In genomic region chr2:76693765-76694164, GRCm38 (mm10) we compare ENCODE assay signal across 29 mouse cellular contexts. TPM values are rescaled to one million over a fixed set of nuclear protein-coding genes. Genes with fewer than 3 reads are reported as not detected.
DNase-seq lines count a peak whose midpoint lies in the region; ATAC-seq lines count a peak whose summit lies in the region.
"Had no signal": no experiment of that assay in that cellular context is flagged by ENCODE, and none has a peak within 500 bp of the region (broad histone marks: within the 10 kb centered on the region; RNA-seq: fewer than 3 reads in every experiment).

No protein-coding gene starts in this region.

- H3K4me2 ChIP-seq in midbrain, embryonic 11.5 days = no peak overlapping the region
- no peak overlapping the region for H3K4me2 ChIP-seq in midbrain, embryonic 16.5 days (ENCODE audit: low read length)
- H3K4me2 ChIP-seq: embryonic facial prominence, embryonic 13.5 days; embryonic facial prominence, embryonic 15.5 days; forebrain, embryonic 12.5 days had no signal

- H3K9ac ChIP-seq in midbrain, embryonic 11.5 days (ENCODE audit: low read length) = no peak overlapping the region
- H3K9ac ChIP-seq in midbrain, embryonic 16.5 days (ENCODE audit: low read depth, low read length) = no peak overlapping the region
- H3K9ac ChIP-seq: embryonic facial prominence, embryonic 13.5 days; embryonic facial prominence, embryonic 15.5 days; forebrain, embryonic 12.5 days had no signal

- H3K27ac ChIP-seq in midbrain, embryonic 11.5 days (ENCODE audit: low read depth, low read length) = no peak overlapping the region
- no peak overlapping the region for H3K27ac ChIP-seq in midbrain, embryonic 16.5 days (ENCODE audit: low read length)
- H3K27ac ChIP-seq: embryonic facial prominence, embryonic 13.5 days; embryonic facial prominence, embryonic 15.5 days; forebrain, embryonic 10.5 days; forebrain, embryonic 12.5 days had no signal

- WGBS in midbrain, embryonic 11.5 days = 91% methylated on average over 5 of the region's 5 CpGs
- WGBS in midbrain, embryonic 16.5 days = 85% methylated on average over 5 of the region's 5 CpGs

- peaks cover 9% of the 10 kb centered on the region; the same call in 1 of the 2 replicates for H3K36me3 ChIP-seq in midbrain, embryonic 11.5 days (ENCODE audit: control insufficient read depth, insufficient read depth, low read length)
- peaks cover 27% of the 10 kb centered on the region for H3K36me3 ChIP-seq in midbrain, embryonic 16.5 days (ENCODE audit: control insufficient read depth, insufficient read depth, low read length)

- no peaks in the 10 kb centered on the region for H3K27me3 ChIP-seq in midbrain, embryonic 11.5 days (ENCODE audit: control insufficient read depth, insufficient read depth, low read length)
- no peaks in the 10 kb centered on the region for H3K27me3 ChIP-seq in midbrain, embryonic 16.5 days (ENCODE audit: control insufficient read depth, insufficient read depth, low read depth, low read length)
- H3K27me3 ChIP-seq: CH12.LX; embryonic facial prominence, embryonic 13.5 days; embryonic facial prominence, embryonic 15.5 days; forebrain, embryonic 12.5 days; Patski had no signal

- H3K9me3 ChIP-seq in midbrain, embryonic 11.5 days (ENCODE audit: control insufficient read depth, low read length) = no peaks in the 10 kb centered on the region
- H3K9me3 ChIP-seq in midbrain, embryonic 16.5 days (replicated peaks; ENCODE audit: control insufficient read depth, low read length, poor library complexity, severe bottlenecking) = no peaks in the 10 kb centered on the region
- H3K9me3 ChIP-seq: embryonic facial prominence, embryonic 13.5 days; embryonic facial prominence, embryonic 15.5 days; forebrain, embryonic 10.5 days; forebrain, embryonic 12.5 days; G1E had no signal

- no peak for DNase-seq in frontal cortex, adult 2 months (ENCODE audit: extremely low spot score in 1 of 2, low spot score in 1 of 2)
- DNase-seq in midbrain, embryonic 11.5 days (ENCODE audit: low spot score, missing footprints) = peak; percentile 62
- peak; percentile 35 for DNase-seq in brain, adult 2 months (ENCODE audit: low read depth, low spot score)
- no peak for DNase-seq in left cerebral cortex, adult 11 months (ENCODE audit: low spot score)
- DNase-seq: adrenal gland, adult 8-10 months; adrenal gland, postnatal 14 days; adrenal gland, postnatal 36 days; B cell, adult 2 months; cerebellum, adult 11 months; cerebellum, adult 18-20 months; cerebellum, adult 8-10 months; cerebellum, adult 9-11 months; cerebellum, postnatal 14 days; cerebellum, postnatal 36 days; embryo, embryonic 11 days had no signal

- H3K4me1 ChIP-seq in midbrain, embryonic 11.5 days (ENCODE audit: control insufficient read depth, insufficient read depth, low read length) = no peaks in the 10 kb centered on the region
- no peaks in the 10 kb centered on the region for H3K4me1 ChIP-seq in midbrain, embryonic 16.5 days (ENCODE audit: control insufficient read depth, insufficient read depth, low read length)
- H3K4me1 ChIP-seq: embryonic facial prominence, embryonic 13.5 days; embryonic facial prominence, embryonic 15.5 days; forebrain, embryonic 10.5 days; forebrain, embryonic 12.5 days had no signal

- ATAC-seq in frontal cortex, adult (ENCODE audit: low TSS enrichment) = peak; percentile 81; the same call in 1 of the 2 replicates
- ATAC-seq in midbrain, embryonic 11.5 days (ENCODE audit: low FRiP score) = no peak
- no peak for ATAC-seq in midbrain, embryonic 16.5 days
- ATAC-seq: activated CD4-positive, CD25-positive, alpha-beta regulatory T cell, adult 4 months; CD4-positive, CD25-positive, alpha-beta regulatory T cell, adult 4 months; forebrain, embryonic 14.5 days; forebrain, embryonic 16.5 days; Patski had no signal

- H3K4me3 ChIP-seq in midbrain, embryonic 11.5 days (ENCODE audit: low read depth, low read length) = no peak overlapping the region
- no peak overlapping the region for H3K4me3 ChIP-seq in midbrain, embryonic 16.5 days (ENCODE audit: low read depth, low read length)
- H3K4me3 ChIP-seq: embryonic facial prominence, embryonic 13.5 days; embryonic facial prominence, embryonic 15.5 days; erythroblast, embryonic 14.5 days; forebrain, embryonic 10.5 days; forebrain, embryonic 12.5 days had no signal

RNA-seq across cellular contexts. Expression of gene Plekha3, which starts 18.7 kb away (rescaled TPM):
- 32.7 and 34.0 TPM in 2 replicates for polyA plus RNA-seq in frontal cortex, adult 2 months (2012; rRNA removed)
- polyA plus RNA-seq in midbrain, embryonic 11.5 days (2014; fragmentation: Nextera tagmentation; extraction: Ambion mirVana) = 11.7 and 12.9 TPM in 2 replicates
- polyA plus RNA-seq in midbrain, embryonic 16.5 days (2015; fragmentation: Nextera tagmentation; extraction: Ambion mirVana) = 5.5 and 6.8 TPM in 2 replicates

RNA-seq across cellular contexts. Expression of gene Fkbp7, which starts 20.8 kb away (rescaled TPM):
- polyA plus RNA-seq in frontal cortex, adult 2 months (2012; rRNA removed) = 7.2 and 9.2 TPM in 2 replicates
- 18.2 and 20.3 TPM in 2 replicates for polyA plus RNA-seq in midbrain, embryonic 11.5 days (2014; fragmentation: Nextera tagmentation; extraction: Ambion mirVana)
- 8.6 and 11.8 TPM in 2 replicates for polyA plus RNA-seq in midbrain, embryonic 16.5 days (2015; fragmentation: Nextera tagmentation; extraction: Ambion mirVana)

RNA-seq across cellular contexts. Expression of gene Pjvk, which starts 45.5 kb away (rescaled TPM):
- polyA plus RNA-seq in frontal cortex, adult 2 months (2012; rRNA removed) = 0.06 and 0.40 TPM in 2 replicates
- polyA plus RNA-seq in midbrain, embryonic 11.5 days (2014; fragmentation: Nextera tagmentation; extraction: Ambion mirVana) = 0.55 and 0.75 TPM in 2 replicates
- 0.51 and 0.94 TPM in 2 replicates for polyA plus RNA-seq in midbrain, embryonic 16.5 days (2015; fragmentation: Nextera tagmentation; extraction: Ambion mirVana)
- polyA plus RNA-seq: activated CD4-positive, CD25-positive, alpha-beta regulatory T cell, adult 4 months; CD4-positive, CD25-positive, alpha-beta regulatory T cell, adult 4 months; erythroblast, embryonic 14.5 days; G1E had no signal

RNA-seq across cellular contexts. Expression of gene Prkra, which starts 46.0 kb away (rescaled TPM):
- 23.2 and 26.8 TPM in 2 replicates for polyA plus RNA-seq in frontal cortex, adult 2 months (2012; rRNA removed)
- polyA plus RNA-seq in midbrain, embryonic 11.5 days (2014; fragmentation: Nextera tagmentation; extraction: Ambion mirVana) = 90.9 and 106 TPM in 2 replicates
- polyA plus RNA-seq in midbrain, embryonic 16.5 days (2015; fragmentation: Nextera tagmentation; extraction: Ambion mirVana) = 114 and 119 TPM in 2 replicates

Comparison
In these comparisons a context has a peak if more than half of its experiments do, and no peak if none do; other contexts are left out.
1. DNase-seq: peak in midbrain, embryonic 11.5 days (single experiment) and brain, adult 2 months (single experiment); none in frontal cortex, adult 2 months (0 of 2) and left cerebral cortex, adult 11 months (single experiment).